Mouse (Mus musculus) cerebral cortex, adult 2 months (tissue): ENCODE data around the gene Rchy1.

Experiments used
- WGBS: fragments of 180-500 bp; shearing (Covaris S2); methylation state at CpG from one replicate; pipeline ENCODE4 v1.1.7; 2018; 5-methylcytosine and 5-hydroxymethylcytosine counted together

Gene Rchy1

DNA sequence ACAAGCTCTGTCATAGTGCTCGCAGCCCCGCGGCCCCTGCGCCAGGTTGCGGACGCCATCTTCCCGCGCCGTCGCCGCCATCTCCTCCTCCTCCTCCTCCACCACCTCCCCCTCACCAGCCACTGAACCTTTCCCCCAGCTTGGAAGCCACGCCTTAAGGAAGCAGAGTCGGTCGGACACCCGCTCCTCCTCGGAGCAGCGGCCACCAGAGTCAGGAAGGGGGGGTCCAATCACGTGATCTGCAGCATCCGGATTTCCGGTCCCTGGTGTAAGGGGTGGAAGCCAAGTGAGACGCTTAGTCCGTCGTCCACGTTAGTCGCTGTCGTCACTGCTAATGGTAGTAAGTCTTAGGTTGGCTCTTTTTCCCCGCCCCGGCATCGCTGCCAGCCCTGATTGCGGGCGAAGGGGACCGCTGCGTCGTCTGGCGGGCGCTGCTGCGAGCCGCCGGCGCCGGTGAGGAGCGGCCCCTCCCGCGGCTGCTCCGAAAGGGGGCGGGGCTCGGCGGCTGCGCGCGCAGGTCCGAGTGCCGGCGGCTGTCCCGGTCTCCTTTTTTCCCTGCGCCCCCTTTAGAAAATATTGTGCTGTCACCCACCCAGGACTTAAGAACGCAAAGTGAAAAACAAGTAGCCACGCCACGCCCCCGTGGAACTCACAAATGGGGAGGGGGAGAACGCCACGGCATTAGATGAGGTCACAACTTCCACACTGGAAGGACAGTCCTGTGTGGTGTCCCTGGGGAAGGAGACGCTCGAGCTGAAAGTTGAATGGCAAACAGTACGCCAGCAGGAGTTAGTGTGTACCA is at the start of gene Rchy1:
Gene Rchy1, minus strand, starts transcription at position 430 of the 802 bp plus-strand sequence.
- under 1% methylated on average over 65 of the region's 65 CpGs for WGBS

DNA sequence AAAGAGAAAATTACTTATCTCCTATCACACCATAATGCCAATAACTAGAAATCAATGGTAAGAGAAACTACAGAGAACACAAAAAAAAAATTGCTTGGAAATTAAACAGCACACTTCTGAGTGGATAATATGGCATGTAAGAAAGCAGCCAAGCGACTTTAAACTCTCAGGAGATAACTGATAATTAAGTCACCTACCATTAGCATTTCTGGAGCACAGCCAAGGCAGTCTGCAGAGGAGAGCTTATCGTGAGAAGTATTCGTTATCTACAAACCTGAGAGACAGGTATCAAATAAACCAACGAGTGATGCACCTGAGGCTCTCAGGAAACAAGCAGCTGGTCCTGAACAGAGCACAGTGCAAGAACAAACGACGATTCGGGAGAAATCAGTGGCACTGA is 48.9 kb upstream of the Rchy1 start:
- 74% methylated on average over 7 of the region's 7 CpGs for WGBS

DNA sequence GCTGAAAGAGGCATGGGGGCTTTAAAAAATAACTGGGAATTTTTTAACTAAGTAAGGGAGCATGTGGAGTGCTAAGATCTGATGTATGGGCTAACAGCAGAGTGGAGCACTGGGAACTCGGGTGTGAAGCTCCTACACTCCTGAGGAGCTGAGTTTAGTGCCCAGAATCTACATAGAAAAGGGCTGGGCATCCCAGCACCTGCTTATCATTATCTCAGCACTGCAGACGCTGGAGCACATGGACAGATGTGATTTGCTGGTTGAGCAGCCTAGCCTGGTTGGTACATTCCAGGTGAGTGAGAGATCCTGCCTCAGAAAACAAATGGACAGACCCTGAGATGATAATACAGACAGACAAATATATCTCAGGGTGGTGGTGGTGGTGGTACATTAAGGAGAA is 47.0 kb upstream of the Rchy1 start:
- 59% methylated on average over 2 of the region's 2 CpGs for WGBS

DNA sequence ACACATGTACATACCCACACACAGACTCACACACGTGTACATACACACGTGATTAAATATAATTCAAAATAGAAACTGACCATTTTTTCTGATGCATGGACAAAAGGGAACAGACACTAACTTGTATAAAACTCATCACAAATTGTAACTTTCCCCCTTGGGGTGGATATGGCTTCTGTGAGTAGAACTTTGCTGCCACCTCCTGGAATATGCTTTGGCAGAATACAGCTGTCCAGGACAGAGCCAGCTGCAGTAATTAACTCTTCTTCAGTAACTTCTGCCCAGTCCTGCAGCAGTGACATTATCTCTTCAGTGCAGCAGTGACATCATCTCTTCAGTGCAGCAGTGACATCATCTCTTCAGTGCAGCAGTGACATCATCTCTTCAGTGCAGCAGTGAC is 40.1 kb upstream of the Rchy1 start:
- WGBS: 47% methylated on average over 2 of the region's 2 CpGs

DNA sequence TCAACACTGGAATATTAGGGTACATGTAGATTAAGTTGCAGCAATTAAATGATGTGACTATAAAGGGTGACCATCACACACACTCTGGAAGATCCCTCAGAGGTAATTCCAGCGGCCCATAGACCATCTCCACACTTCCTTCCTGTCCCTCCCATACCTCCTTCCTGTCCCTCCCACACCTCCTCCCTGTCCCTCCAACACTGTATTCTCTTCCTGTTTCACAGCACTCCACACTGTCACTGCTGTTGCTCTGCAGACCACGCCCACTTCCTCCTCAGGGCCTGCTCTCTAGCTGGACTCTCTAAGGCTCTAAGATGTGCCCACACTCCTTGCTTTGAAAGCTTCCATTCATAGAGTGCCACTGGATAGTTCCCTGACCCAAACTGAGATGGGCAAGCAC is 37.9 kb upstream of the Rchy1 start:
- WGBS: 57% methylated on average over 2 of the region's 2 CpGs

DNA sequence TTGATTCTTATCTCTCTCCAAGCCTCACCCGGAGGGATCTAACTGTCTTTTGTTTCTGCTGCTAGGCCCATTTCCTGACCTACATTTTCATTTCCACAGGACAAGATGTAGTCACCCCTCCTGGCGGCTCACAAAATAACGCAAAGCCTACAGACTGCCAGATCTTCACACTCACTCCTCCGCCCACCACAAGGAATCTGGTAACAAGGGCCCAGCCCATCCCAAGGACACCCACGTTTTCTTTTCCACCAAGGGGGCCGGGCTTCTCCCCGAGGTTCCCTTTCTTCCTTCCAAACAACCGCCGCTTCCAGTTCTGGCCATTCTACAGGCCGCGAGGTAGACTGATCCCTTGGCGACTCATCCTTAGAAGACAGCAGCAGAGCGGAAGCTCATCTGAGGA is 31.7 kb upstream of the Rchy1 start:
- 42% methylated on average over 13 of the region's 13 CpGs for WGBS

DNA sequence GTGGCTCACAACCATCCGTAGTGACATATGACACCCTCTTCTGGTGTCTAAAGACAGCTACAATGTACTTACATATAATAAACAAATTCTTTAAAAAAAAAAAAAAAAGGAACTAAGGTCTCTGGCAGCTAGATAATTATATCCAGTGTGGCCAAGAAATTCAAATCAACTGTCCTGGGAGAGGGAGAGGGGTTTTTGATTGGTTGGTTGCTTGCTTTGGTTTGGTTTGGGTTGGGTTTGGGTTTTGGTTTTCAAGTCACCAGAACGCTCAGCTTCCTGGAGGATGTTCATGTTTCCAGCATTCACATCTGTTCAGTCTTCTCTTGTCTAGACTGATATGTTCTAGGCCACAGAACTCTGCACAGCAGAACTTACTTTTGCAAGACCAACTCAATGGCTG is 30.2 kb upstream of the Rchy1 start:
- WGBS: 83% methylated on average over 2 of the region's 2 CpGs

DNA sequence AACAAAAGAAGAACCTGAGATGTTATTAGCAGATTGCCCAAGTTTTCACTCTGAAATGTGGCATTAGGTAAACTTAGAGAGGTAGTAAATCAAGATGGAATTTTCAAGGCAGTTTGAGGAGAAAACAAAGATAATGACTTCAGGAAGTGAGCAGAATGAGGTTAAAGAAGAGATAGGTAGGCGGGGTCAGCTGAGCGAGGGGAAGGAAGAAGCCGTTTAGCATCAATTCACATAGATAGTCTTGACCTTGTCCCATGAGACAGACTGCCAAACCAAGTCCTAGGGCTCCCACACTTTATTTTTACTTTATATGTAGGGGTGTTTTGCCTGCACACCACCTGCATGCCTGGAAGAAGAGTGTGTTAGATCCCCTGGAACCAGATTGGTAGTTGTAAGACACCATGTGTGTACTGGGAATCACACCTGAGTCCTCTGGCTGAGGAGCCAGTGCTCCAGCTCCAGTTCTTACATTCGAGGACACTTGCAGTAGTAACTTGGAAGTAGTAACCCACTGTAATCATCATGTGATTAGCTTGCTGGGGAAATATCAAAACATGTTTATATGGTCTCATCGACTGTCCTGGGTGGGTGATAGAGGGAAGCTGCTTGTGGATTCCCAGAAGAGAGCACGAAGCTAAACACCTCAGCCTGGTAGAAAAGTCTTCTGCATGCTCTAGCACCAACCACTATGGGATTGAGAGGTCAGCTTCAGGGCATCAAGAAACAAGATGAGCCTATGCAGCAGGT is 28.5 kb upstream of the Rchy1 start:
- WGBS: 86% methylated on average over 6 of the region's 6 CpGs

DNA sequence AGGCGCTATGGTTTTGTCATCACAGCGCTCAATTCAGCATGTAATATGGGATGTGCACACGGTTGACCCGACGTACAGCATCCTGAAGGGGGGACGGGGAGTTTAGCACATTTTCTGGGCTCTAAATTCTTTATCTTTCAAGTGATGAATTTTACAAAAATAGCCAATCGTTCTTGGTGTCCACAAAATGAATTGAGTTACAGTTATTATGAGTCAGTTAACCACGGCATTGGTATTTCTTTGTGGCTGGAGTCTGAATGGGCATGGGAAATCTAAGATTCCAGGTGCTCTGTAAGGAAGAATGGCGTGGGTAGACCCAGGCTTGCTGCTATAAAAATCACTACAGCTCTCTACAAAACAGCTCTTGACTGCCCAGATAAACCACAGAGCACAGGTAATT is 26.4 kb upstream of the Rchy1 start:
- 84% methylated on average over 9 of the region's 9 CpGs for WGBS

DNA sequence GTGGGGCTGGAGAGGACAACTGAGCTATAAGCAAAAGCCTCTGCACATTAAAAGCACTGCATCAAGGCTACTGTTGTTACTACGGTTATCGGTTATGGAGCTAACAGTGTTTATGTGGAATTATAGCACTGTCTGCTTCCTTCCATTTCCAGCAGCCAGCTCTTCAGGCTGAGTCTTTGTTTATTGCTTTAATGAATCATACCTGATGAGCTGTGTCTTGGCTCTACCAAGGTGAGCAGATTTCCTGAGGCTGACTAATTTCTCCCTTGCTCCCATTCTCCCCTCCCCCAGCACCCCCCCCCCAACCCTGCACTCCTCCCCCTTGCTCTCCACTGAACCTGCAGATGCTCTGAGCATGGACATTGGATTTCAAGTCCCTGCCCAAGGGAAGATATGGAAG is 24.9 kb upstream of the Rchy1 start:
- 71% methylated on average over 2 of the region's 2 CpGs for WGBS

DNA sequence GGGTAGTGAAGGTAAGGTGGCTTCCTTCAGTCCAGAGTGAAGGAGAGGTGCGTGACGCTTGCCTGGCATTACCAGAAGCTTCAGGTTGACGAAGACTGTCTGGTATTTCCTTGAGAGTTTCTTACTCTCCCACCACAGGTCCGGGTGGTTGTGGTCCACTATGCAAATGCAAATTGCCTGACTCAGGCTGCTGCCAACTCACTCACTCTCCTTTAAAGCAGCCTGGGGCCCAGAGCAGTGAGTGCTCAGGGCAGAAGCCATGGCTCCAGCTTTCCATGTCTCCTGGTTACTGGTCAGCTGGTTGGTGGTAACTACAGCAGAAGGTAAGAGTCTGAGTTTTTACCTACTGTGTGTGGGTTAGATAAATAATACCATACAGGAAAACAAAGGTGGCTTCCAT is 24.4 kb upstream of the Rchy1 start, which contains the start of gene Odaph:
Gene Odaph, plus strand, starts transcription at position 240 of the 400 bp plus-strand sequence.
- WGBS: 66% methylated on average over 4 of the region's 4 CpGs

DNA sequence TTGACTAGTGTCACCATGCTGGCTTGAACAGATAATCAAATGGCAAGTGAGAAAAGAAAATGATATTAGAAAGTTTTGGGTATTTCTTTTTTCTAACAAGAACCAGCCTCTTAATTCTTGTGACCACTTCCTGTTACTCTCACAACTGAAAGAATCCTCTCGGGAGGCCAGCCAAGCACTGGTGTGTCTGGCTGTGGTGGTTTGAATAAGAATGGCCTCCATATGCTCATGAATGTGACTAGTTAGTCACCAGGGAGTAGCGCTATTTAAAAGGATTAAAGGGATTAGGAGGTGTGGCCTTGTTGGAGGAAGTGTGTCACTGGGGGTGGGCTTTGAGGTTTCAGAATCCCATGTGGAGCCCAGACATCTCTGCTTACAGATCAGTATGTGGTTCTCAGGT is 22.9 kb upstream of the Rchy1 start:
- 45% methylated on average over 2 of the region's 2 CpGs for WGBS

DNA sequence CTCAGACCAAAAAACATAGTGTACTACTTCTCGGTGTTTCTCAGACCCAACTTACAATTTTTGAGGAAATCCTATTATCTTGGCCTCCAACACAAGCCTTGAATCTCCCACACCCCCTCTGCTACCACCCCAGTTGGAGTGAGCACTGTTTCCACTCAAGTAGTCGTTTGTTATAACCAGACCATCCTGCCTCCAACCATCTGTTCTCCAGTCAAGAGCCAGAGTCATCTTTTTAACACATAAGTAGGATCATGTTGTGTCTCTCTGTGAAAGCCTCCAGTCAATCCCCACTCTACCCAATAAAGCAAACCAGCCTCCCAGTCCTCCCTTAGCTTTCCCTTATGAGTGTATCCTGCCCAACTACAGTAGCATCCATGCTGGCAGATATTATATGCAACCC is 20.6 kb upstream of the Rchy1 start:
- WGBS: 42% methylated on average over 2 of the region's 2 CpGs

DNA sequence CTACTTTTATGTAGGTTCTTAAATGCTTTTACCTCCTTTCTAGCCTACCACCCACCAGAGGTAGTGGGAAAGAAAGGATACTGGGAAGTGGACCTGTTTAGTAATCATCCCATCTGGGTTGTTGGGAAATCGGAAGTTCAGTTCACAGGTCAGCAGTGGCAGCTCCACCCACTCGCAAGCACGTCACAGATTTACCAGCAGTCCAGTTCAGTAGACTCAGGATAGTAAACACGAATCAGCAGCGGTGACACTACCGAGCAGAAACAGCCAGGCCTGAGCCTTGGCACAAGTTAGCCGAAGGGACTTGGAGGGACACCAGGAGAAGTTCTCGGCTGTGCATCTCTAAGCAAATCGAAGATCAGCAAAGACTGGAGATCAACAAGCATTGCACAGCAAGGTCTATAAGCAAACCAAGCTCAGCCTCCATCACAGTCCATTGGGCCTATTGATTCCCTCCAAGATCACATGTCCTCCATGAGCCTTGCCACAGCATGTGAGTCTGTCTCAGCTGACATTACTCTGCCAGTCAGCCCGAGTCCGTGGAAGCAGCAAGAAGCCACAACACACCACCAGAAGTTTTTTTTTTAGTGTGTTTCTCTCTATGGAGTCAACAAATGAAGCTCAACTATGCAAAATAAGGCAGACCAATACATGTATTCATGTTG is 18.4 kb upstream of the Rchy1 start:
- 91% methylated on average over 11 of the region's 11 CpGs for WGBS

DNA sequence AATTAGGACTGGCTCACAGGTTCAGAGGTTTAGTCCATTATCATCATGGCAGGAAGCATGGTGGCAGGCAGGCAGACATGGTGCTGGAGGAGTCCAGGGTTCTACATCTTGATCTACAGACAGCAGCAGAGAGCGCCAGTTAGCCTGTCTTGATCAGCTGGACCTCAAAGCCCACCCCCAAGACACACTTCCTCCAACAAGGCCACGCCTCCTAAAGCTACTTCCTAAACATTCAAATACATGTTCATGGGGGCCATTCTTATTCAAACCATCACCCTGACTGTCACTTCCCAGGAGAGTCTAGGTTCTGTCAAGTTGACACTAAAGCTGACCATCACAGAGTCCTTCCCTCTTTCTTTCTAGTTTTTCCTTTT is 14.5 kb upstream of the Rchy1 start:
- 90% methylated on average over 2 of the region's 2 CpGs for WGBS

DNA sequence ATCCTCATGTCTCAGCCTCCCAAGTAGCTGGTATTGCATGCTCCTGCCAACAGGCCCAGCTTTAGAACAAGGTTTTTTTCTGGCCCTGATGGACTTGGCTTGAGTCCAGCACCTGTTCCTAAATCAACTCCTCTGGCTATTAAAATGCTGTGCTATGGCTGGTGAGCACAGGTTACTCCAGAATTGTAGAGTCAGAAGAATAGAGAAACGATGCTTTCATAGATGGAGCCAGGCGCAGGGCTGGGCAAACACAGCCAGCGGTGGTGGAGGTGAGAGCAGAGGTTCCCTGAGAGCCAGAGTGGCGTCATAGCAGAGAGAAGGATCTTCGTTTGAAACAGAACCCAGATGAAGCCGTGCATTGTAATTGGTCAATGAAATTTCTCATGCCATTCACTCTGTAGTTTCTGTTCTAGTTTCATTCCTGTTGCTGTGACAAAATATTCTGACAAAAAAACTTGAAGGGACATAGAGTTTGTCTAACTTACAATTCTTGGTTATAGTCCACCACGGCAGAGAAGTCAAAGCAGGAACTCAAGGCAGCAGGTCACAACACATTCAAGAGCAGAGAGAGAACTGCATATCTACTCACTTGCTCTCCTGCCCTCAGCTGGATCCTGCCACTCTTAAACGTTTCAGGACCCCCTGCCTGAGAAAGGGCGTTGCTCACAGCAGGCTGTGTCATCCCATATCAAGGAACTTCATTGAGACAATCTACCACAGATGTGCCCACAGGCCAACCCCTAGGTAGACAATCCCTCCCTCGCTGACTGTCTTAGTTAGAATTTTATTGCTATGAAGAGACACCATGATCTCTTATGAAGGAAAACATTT is 13.9 kb upstream of the Rchy1 start:
- WGBS: 77% methylated on average over 10 of the region's 10 CpGs

DNA sequence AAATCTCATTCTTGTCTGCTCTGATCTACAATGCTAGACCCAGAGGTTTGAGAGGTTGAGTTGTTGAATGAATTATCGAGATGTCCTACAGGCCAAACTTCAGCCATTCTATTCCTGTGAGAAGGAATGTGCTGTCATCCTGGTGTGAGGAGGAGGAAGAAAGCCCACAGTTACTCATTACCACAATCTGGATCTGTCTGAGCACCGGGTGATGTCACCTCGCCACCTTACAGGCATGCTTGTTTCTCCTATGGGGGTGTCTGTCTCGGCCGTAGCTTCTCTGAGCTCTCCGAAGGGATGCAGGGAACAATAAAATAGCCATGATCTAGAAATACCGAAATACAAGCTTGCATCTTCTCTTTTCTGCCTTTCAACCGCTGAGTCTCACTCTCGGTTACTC is 12.9 kb upstream of the Rchy1 start:
- 68% methylated on average over 9 of the region's 9 CpGs for WGBS

DNA sequence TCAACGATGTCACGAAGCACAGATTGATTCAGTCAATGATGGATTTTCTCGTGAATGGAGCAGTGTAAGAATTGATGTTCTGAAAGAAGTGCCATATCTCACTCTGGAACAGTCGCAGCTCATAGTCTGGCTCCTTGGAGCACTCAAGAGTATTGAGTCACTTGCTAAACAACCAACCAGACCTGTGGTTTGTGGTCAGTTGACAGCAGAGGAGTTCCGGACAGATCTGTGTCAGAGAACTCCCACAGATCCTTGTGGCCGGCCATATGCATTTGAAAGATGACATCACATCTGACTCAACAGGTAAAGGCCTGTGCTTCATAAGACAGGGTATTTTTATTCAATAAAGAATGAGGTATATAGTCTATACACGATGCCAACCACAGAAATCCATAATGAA is 11.1 kb upstream of the Rchy1 start:
- 86% methylated on average over 7 of the region's 7 CpGs for WGBS

DNA sequence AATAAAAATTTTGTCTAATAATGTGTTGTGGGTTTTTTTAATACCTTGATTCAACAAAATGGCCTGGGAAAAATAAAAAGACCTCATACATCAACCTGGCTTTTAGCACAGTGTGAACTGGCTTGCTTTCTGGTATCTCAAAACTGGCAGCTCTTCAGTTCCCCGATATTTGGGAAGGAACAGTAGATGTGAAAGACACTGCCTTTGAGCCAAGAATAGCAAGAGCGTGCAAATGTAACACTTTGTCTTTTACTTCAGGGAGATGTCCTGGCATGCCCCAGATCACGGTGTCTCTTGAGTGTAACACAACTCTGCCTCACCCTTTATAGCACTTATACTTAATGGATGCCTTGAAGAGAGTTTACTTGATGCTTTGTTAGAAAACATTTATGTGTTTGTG is 9.2 kb upstream of the Rchy1 start:
- WGBS: 71% methylated on average over 3 of the region's 3 CpGs

DNA sequence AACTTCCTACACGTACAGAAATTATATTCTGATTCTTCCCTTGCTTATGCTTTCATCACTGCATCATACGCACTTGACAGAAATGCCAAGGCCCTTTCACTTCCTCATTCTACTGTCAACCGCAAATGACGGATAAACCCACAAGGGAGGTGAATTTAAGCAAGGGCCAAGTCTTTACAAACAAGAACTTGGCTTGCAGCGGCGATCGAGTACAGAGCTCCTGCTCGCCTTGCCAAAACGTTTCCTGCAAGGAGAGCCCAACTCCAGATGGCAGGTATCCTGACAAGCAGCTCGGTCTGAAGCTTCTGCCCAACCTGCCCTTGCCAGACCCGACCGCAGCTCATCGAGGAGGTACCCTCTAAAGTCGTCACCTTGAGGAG is 619 bp downstream of the Rchy1 start:
- WGBS: under 1% methylated on average over 14 of the region's 14 CpGs

DNA sequence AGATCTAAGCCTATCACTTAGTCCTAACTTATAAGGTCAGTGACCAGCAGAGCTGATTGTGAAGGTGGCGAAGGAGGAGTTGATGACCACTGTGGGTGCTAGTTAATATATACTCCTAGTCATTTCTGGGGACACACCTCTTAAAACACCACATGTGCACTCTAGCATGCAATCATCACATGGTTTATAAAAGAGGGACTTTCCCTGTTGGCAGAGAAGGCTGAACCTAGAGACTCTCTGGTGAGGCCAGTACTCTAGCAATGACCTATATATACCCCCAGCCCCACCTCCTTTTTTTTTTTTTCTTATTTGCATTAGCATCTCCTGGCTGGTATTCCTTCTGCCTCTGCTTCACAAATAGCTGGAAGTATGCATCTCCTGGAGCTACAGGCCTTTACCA is 1.5 kb downstream of the Rchy1 start:
- WGBS: 94% methylated on average over 1 of the region's 1 CpGs
